Mouse (Mus musculus) granulocyte monocyte progenitor cell, adult 5-6 weeks (primary cell): ENCODE measurements around the gene Tmod1. TPM values are rescaled to one million over a fixed set of nuclear protein-coding genes. Genes with fewer than 3 reads are reported as not detected.
A peak's percentile ranks its signal among the peaks of the same experiment; 100 is the strongest.

Source experiments
- ATAC-seq: replicated peaks from 2 replicates; pipeline ENCODE4 v1.8.0; 2016; ENCODE audit warnings: mild to moderate bottlenecking, moderate TSS enrichment, inconsistent platforms; ENCODE audit not compliant: poor library complexity, severe bottlenecking
- total RNA-seq, 2 experiments: library from RNA; stranded (forward) in 1 of 2; stranded (reverse) in 1 of 2; fragments of 200-712, 200-1000 nt in 1 of 2; fragments of >200 nt in 1 of 2; fragmentation: Nextera tagmentation in 1 of 2; gene quantifications; 2 replicates each; pipeline ENCODE4 v1.2.3; 2014 to 2017

Gene Tmod1
- total RNA-seq (2014; fragmentation: Nextera tagmentation) (not detected in 2 replicates), total RNA-seq (2017) (0.04 TPM in 1 of 2 replicates, not detected in the other)

DNA sequence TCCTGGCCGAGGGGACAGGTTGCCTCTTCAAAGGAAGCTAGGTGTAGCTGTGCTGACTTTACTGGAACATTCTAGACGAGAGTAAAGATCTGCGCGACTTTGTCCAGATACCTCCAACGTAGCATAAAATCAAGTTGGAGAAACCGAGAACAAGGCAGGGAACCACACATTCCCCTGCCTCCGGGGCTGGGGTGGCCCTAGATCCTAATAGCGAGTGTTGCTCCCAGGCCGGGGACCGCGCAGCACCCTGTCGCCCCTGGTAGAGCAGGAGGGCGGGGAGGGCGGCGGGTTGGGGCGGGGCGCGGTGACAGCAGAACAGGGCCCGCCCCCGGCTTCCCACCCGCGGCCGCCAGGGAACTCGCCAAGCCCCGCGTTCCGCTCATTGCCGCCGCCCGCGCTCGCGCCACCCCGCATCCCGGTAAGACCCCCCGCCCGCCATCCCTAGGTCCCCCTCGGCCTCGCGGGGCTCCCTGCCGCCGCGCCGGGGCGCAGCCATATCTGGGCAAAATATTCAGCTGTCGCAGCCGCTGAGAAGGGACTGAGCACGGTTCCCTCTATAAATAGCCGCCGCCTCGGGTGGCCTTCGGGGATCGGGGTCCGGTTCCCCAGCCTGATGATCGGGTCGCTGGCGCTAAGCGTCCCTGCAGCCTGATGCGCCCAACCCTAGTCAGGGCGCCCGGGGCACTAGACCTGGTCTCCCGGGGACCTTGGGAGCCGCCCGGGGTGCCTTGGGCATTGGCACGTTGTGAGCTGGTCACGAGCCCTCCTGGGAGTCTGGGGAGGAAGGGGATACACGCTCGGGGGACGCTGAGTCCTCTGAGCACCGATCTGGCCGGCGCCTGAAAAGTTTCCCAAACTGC lies at the start of gene Tmod1:
TSS of gene Tmod1 (plus strand) at position 44 of the 860 bp plus-strand sequence.
- peak; percentile 78 for ATAC-seq

DNA sequence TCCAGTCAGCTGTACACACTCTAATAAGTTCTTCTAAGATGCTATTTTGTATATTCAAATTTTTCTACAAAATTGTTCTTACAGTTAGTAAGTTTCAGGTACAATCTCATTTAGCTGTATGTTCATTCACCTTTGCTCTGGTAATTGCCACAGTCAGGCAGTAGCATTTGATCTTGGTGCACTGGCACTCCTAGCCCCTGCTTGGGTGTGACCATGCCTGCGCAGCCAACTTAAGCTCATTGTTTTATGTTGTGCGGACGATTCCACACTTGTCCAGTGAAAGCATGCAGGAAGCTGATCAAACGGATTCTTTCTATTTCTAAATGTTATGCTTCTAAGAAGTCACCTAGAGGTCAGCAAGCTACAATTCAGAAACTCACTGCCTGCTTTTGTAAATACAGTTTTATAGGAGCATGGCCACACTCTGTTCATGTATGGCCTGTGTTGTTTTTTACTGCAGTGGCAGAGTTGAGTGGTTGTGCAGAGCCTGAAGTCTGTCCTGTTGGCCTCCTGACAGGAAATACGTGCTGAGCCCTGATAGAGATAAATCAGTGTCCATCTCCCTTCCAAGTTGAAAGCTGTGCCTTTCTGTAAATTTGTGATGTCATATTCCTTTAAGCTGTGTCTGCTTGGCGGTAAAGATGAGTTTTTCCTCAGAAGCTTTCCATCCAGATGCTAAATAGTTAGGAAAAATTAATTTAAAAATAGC lies 48.2 kb upstream of the Tmod1 start:
- ATAC-seq = no peak

DNA sequence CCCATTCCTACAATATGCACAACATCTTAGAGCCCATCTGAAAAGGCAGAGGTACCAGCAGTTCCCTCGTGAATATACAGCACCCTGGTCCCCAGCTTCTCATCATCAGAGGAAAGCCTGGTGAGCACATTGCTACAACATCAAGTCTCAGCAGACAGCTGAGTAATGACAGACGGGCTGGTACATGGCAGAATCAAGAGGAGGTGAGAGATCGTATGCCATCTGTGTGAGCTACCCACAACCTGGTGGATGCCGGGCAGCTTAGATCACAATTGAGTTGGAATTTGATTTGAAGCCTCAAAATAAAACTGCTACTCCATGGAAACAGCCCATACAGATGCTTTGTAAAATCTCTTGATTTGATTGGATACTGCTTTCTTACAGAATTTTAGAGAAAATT lies 40.2 kb upstream of the Tmod1 start:
- no peak for ATAC-seq

DNA sequence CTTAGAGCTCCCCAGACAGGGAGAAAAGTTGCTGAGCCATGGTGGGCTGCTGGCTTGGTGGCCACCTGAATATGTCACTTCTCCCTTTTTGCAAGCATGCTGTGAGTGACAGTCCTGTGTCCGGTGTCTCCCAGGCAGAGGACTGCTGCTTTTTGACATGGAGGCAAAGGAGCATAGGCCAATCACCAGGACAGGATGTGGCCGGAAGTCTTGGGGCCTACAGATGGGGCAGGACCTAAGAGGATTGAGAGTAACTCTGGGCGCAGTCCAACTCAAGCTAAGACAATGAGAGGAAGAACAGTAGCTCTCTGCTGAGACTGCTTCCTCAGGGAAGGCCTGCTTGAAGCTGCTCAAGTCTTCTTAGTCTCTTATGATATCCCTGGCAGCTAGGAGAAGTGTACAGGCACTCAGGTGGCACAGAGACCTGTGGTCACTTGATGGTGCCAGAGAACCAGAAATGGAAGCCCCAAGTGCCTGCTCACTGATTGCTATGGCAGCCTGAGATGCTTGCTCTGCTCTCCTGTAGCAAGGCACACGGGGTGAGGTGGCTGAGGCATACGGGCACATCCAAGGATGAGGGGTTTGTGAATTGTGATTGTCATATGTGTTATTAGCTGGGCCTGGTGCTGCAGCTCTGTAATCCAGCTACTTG lies 30.5 kb upstream of the Tmod1 start:
- ATAC-seq = peak; percentile 86

DNA sequence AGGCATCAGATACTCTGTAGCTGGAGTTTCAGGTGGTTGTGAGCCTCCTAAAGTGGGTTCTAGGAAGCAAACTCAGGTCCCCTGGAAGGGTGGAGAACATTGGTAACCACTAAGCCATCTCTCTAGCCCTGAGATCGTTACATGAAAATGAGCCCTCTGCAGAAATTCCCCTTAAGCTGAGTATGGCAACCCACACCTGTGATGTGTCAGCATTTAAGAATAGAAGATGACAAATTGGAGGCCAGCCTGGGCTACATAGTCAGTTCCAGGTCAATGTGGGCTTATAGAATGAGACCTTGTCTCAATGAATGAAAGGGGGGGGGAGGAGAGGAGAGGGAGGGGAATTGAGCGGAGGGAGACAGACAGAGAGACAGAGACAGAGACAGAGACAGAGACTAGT lies 27.0 kb upstream of the Tmod1 start:
- no peak for ATAC-seq

DNA sequence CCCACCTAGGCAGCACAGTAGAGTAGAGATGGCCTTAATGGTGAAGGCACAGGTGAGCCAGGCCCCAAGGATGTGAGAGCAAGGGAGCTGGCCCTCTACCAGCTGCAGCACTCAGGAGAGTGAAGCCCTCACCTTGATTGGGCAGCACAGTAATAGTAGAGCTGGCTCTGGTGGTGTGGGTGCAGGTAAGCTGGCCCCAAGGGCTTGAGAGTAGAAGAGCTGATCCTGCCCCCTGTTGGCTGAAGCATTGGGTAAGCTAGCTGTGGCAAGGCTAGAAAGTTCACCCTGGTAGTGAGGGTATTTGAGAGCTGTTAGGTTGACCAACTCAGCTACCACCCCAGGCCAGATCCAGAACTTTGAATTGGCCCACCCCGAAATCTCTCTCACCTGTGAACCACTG lies 23.1 kb upstream of the Tmod1 start:
- ATAC-seq = no peak

DNA sequence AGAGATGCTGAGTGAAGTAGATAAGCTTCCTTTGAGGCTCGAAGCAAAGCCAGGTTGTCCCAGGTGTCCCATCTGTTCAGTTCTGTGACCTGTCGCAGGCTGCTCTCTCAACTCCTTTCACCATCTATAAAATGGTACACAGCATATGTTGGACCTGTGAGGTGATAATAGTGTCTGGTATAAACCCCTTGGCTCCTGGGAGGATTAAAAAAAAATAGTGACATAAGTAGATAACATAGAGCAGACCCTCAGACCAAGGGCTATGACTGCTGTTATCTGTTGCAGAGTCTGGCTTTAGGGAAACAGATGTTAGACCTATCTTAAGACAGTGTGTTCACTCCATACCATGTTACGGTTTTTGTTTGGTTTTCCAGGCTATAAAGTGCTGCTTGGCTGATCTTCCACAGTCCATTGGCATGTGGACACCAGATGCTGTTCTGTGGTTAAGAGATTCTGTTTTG lies 15.7 kb upstream of the Tmod1 start:
- no peak for ATAC-seq

DNA sequence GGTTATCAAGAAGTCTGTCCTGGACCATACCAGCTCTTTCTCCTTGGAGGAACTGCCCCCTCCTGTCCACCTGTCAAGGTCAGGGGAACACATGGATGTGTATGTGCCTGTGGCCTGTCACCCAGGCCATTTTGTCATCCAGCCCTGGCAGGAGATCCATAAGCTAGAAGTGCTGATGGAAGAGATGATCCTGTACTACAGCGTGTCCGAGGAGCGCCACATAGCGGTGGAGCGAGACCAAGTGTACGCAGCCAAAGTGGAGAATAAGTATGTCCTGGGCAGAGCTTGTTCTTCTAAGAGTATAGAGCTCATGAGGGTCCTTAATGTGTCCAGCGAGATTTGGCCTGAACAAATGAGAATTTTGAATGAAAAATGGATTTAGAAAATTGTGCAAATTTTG lies 12.8 kb upstream of the Tmod1 start:
- ATAC-seq = no peak

DNA sequence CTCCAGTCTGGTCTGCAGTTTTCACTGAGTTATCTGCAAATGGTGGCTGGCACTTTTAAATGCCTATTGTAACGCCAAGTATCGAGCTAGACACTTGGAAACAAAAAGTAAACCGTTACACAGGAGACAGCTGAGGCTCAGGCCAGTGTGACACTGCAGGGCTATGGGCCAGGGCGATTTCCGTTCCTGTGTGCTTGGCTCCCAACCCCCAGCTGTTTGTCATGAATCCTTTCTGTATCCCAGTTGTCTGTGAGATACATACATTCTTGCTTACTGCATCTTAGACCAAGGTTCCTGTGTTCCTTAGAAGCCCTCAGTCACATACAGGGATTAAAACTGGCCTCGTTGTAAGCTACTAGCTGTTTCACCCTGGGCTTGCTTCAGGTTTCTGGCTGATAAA lies 10.5 kb upstream of the Tmod1 start:
- ATAC-seq = no peak

DNA sequence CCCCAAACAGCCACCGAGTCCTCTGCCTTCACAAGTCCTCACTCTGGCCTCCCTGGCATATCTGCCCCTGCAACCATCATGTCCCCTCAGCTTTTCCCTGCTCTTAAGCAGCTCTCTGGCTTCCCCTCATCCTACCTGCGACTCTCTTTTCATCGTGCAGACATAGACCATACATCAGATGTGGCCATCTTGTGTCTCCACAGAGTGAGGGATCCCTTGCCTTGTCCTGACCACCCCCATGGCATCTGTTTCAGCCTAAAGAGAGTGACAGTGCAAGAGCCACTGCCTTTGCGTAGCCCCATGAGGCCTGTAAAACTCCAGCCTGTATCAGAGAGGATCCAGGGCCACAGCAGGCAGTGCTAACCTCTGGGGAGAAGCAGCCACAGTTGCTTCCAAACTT lies 10.0 kb upstream of the Tmod1 start:
- ATAC-seq = 0 out of 2 replicates have a peak, but pooled peaks have one; percentile 7

DNA sequence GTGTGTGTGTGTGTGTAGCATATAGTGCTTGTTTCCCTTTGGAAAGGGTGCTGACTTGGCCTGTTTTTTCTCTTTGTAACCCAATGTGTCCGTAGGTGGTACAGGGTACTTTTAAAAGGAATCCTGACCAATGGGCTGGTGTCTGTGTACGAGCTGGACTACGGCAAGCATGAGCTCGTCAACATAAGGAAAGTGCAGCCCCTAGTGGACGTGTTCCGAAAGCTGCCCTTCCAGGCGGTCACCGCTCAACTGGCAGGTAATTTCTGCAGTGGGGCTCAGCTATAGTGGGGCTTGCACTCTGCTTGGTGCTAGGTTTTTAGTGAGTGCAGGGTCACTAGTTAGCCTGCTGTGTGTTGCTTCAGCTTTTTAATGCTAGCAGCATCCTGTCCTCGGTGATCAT lies 9.2 kb upstream of the Tmod1 start:
- peak; percentile 46 for ATAC-seq

DNA sequence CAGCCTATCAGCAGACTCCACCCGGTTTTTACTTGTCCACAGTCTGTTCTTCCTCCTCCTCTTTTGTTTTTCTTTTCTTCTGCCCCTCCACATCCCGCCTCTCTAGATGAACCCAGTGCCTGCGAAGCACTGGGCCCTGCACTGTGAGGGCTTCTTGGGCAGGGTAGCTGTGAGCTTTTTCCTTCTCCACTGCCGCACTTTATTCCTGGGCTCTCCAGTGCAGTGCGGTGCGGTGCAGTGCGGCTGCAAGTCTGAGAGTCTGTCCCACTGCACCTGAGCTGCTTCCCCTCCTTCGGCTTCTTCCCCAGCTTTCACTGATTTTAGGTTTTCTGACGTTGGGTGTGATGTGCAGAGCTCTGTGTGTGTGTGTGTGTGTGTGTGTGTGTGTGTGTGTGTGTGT lies 6.3 kb upstream of the Tmod1 start:
- ATAC-seq = no peak

DNA sequence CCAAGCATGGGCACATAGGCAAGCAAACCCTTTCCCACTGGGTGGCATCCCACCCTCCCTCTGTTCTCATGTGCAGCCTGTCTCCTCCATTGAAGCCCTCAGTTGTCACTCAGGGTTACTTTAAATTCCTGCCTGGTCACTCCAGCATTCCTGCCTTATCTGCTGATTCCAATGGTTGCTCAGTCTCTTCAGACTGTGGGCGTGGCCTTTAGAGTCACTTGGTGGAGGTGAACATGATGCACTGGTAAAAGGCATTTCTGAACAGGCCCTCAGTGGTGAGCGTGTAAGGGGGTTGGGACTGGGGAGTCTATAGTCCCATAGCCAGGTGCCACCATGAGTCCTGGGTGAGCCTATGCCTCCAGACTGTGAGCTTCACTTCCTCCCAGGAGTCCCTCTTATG lies 5.5 kb upstream of the Tmod1 start:
- no peak for ATAC-seq

DNA sequence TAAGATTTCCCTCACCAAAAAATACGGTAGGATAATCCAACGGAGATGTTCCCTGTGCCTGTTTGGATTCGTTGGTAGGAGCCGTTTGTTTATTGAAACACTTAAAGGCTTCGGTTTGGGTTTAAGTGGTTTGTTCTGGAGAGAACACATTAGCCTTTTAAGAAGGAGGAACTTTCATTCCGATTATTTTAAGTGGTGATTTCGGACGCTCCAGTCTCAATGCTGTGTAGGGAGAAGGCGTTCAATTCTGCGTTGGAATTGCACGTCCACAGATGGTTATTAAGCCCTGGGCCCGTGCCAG lies 194 bp upstream of the Tmod1 start:
- no peak for ATAC-seq

DNA sequence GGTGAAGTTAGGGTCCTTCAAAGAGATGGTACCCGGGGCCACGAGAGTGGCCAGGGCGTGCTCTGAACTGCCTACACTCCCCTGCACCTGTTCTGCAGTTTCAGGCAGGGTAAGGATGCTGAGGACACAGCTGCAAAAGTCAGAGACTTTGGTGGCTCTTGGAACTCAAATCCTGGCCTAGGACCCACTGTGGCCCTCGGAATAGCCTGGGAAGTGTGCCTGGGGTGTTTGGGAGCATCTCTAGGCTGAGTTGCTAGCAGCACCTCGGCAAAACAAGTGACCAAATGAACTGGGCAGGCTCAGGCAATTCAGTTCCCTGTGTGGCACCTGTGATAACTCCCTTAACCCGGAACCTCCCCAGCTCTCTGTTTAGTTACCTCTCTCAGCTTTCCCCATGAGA lies 1.2 kb downstream of the Tmod1 start:
- no peak for ATAC-seq

DNA sequence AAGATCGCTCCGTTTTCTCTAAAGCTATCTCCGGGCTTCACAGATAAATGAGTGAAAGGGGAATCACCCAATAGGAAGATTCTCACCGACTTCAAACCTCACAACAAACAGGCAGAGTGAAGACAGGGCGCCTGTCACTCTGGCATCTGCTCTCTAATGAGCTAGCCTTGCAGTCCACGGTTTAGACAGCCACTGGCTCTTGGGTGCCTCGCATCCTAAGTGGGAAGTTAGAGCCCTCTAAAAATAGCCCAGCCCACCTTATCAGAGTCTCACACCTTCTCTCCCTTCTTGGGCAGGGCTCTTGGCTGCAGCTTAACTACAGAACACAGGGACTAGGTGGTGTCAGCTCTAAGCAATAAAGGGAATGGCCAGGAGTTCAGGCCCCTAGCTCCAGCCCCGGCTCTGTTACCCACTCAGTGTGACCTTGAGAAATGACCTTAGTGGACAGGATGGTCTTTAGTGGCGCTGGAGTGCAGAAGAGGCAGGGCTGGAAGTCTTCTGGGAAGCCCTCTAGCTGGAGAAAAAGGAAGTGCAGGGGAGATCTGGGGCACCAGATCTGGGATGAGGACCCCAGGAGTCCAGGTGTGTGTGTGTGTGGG lies 2.0 kb downstream of the Tmod1 start:
- peak; percentile 58 for ATAC-seq

DNA sequence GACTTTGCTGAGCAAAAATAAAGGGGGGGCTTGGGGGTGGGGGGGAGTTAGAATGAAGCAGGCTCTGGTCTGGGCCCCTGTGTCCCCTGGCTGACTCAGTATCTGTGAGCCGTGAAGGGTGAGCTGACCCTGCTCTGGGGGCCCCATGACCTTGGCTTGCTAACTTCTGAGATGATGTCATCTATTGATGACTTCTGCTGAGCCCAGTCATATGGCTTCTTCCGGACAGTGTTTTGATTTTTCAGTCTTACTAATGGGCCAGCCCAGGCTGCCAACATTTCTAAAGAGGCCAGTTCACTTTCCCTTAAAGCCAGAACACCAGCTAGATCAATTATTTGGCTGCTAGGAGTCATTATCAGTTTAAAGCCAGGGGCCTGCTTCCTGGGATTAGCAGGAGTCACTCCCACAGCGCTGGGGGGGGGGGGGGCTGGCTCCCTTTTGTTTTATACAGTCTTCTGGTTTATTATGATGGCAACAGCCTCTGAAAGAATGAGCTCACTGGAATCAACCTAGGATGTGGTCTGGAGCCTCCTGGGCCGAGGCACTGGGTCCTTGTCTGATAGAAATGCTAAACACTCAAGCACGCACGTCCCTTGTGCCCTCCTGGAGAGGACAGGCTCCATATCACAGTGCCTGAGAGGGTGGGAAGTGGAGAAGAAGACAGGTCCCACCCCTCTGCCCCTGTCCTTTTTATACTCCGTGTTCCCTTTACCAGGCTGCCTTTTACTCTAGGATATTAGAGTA lies 3.2 kb downstream of the Tmod1 start:
- no peak for ATAC-seq

DNA sequence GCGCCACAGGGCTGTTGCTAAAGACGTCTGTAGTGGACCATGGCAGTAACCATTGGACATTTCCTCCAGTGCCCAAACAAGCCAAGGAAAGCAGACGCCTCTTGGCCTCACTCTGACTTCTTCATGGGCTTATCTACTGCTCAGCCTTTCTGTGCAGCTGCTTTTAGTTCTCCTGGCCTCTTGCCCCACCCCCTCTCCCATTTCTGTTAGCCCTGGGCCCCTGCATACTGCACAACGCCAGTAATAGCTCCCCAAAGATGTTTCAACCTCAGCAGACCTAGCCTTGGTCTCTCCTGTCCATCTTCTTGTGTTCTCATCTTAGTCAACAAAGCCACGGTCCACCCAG lies 3.7 kb downstream of the Tmod1 start:
- ATAC-seq = no peak

DNA sequence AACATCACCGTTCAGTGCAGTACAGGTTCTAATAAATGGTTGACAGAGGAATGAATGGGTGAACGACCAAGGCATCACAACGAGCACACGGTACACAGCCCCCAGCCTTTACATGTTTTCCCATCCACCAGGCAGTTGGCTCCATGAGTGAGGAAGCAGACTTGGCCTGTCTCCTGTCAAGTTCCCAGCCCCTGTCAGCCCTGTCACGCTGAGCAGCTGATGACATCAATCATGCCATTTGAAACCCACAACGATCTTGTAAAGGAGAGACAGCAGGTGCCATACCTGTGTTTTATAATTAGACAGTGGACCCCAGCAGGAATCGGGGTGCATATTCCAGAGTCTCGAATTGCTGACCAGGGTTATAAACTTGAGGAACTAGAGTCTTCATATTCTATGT lies 4.6 kb downstream of the Tmod1 start:
- ATAC-seq = no peak

DNA sequence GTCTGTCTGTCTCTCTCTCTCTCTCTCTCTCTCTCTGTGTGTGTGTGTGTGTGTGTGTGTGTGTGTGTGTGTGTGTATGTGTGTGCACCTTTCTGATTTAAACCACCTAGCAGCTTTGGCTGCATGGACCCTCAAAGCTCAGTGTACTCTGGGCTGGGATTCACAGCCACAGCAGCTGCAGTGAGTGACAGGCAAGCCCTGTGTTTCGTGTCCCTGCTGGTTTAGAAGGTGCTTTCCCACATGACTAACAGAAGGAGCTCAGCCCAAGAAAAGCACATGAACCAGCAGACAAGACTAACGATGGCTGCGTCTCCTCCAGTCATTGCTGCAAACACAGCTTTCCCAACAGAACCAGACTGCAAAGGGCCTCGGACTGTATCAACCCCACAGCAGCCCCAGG lies 9.2 kb downstream of the Tmod1 start:
- no peak for ATAC-seq
